Mouse (Mus musculus) myocyte (in vitro differentiated cells): Measurements from ENCODE around the gene Lbr. TPM values are rescaled to one million over a fixed set of nuclear protein-coding genes. Genes with fewer than 3 reads are reported as not detected.
A peak's percentile ranks its signal among the peaks of the same experiment; 100 is the strongest.

Experiments
- H3K27me3 ChIP-seq: one replicate; pipeline ENCODE4 v1.6.1; 2011; ENCODE audit not compliant: control insufficient read depth, insufficient read depth, insufficient read length
- H3K36me3 ChIP-seq: one replicate; pipeline ENCODE4 v1.6.1; 2011; ENCODE audit not compliant: control insufficient read depth, insufficient read depth
- H3K4me2 ChIP-seq: one replicate; pipeline ENCODE4 v1.6.1; 2011; ENCODE audit warnings: low read depth, control low read depth
- H3K4me3 ChIP-seq: one replicate; pipeline ENCODE4 v1.5.1; 2011; ENCODE audit warnings: mild to moderate bottlenecking, control low read depth, moderate library complexity
- H3K79me2 ChIP-seq: one replicate; pipeline ENCODE4 v1.6.1; 2011; ENCODE audit not compliant: control insufficient read depth, insufficient read depth
- H3ac ChIP-seq: one replicate; pipeline ENCODE4 v1.6.1; 2011; ENCODE audit not compliant: control insufficient read depth, insufficient read length
- CEBPB ChIP-seq: IDR thresholded peaks from 2 replicates; pipeline ENCODE4 v1.6.1; 2011; ENCODE audit warnings: mild to moderate bottlenecking, moderate library complexity; ENCODE audit not compliant: poor library complexity, insufficient read depth, severe bottlenecking
- E2F4 ChIP-seq: IDR thresholded peaks from one replicate; pipeline ENCODE4 v1.6.1; 2011; ENCODE audit warnings: mild to moderate bottlenecking, control low read depth, moderate library complexity; ENCODE audit not compliant: insufficient read depth
- MAX ChIP-seq: IDR thresholded peaks from one replicate; pipeline ENCODE4 v1.6.1; 2011; ENCODE audit warnings: low read depth, mild to moderate bottlenecking, control low read depth
- MYOD1 ChIP-seq, 3 experiments: IDR thresholded peaks; one replicate each; pipeline ENCODE4 v1.6.1; 2011; ENCODE audit warnings: control low read depth in 2 of 3, low read depth in 2 of 3, mild to moderate bottlenecking in 2 of 3, moderate library complexity in 1 of 3; ENCODE audit not compliant: insufficient read length in 2 of 3, control insufficient read depth in 1 of 3
- MYOG ChIP-seq, 3 experiments: IDR thresholded peaks; one replicate each; pipeline ENCODE4 v1.6.1; 2011; ENCODE audit warnings: control low read depth in 2 of 3, low read depth in 2 of 3, mild to moderate bottlenecking in 2 of 3; ENCODE audit not compliant: insufficient read length in 2 of 3, control insufficient read depth in 1 of 3, insufficient read depth in 1 of 3
- POLR2A ChIP-seq: IDR thresholded peaks from one replicate; pipeline ENCODE4 v1.6.1; 2011; ENCODE audit warnings: low read depth, mild to moderate bottlenecking, control low read depth, moderate library complexity; ENCODE audit not compliant: insufficient read length
- POLR2AphosphoS2 ChIP-seq: IDR thresholded peaks from one replicate; pipeline ENCODE4 v1.6.1; 2011; ENCODE audit warnings: low read depth, control low read depth; ENCODE audit not compliant: insufficient read length
- REST ChIP-seq: IDR thresholded peaks from one replicate; pipeline ENCODE4 v1.6.1; 2011; ENCODE audit warnings: mild to moderate bottlenecking, control low read depth, moderate library complexity; ENCODE audit not compliant: insufficient read depth, insufficient read length
- SRF ChIP-seq: IDR thresholded peaks from one replicate; pipeline ENCODE4 v1.6.1; 2011; ENCODE audit warnings: low read depth; ENCODE audit not compliant: control insufficient read depth, insufficient read length
- TCF12 ChIP-seq: IDR thresholded peaks from one replicate; pipeline ENCODE4 v1.6.1; 2011; ENCODE audit warnings: mild to moderate bottlenecking, control low read depth; ENCODE audit not compliant: poor library complexity, insufficient read depth, severe bottlenecking
- TCF3 ChIP-seq: IDR thresholded peaks from one replicate; pipeline ENCODE4 v1.6.1; 2011; ENCODE audit warnings: low read depth, control low read depth; ENCODE audit not compliant: insufficient read length
- USF1 ChIP-seq: IDR thresholded peaks from one replicate; pipeline ENCODE4 v1.6.1; 2011; ENCODE audit warnings: low read depth, mild to moderate bottlenecking, control low read depth, moderate library complexity
- polyA plus RNA-seq: library from polyadenylated mRNA; unstranded; fragments of >200 nt; fragmentation: generic; extraction: Trizol; gene quantifications from one replicate; pipeline ENCODE4 v1.2.1, GENCODE M21; 2012; ENCODE audit warnings: missing spikeins

The Lbr gene
- polyA plus RNA-seq, 1 experiment: 15.1 TPM

GRCm38 (mm10) chr1:181832720-181833119 lies 10.1 kb downstream of the Lbr start:
- Histone ChIP-seq H3ac (no peak overlapping the region), H3K79me2 (peaks cover 26% of the 10 kb centered on the region), H3K27me3 (no peaks in the 10 kb centered on the region), H3K4me3 (no peak overlapping the region), H3K4me2 (no peak overlapping the region), H3K36me3 (peaks cover 29% of the 10 kb centered on the region)
- TF ChIP-seq MAX: no peak
- TF ChIP-seq POLR2A: no peak
- TF ChIP-seq SRF: no peak
- no peak for TF ChIP-seq TCF12
- TF ChIP-seq CEBPB: no peak
- no peak for TF ChIP-seq REST
- TF ChIP-seq MYOD1 (IDR thresholded peaks at IDR 0.05; ENCODE audit: control insufficient read depth in 1 of 3, insufficient read length in 2 of 3, low read depth in 2 of 3): no peak
- no peak for TF ChIP-seq POLR2AphosphoS2
- no peak for TF ChIP-seq E2F4
- TF ChIP-seq TCF3: no peak
- TF ChIP-seq USF1: no peak
- no peak for TF ChIP-seq MYOG (IDR thresholded peaks at IDR 0.05; ENCODE audit: control insufficient read depth in 1 of 3, insufficient read depth in 1 of 3, insufficient read length in 2 of 3, low read depth in 2 of 3)

GRCm38 (mm10) chr1:181828365-181828764 lies 14.5 kb downstream of the Lbr start:
- Histone ChIP-seq H3K27me3 (no peaks in the 10 kb centered on the region), H3K4me3 (no peak overlapping the region), H3K79me2 (peaks cover 7% of the 10 kb centered on the region), H3ac (no peak overlapping the region), H3K4me2 (no peak overlapping the region), H3K36me3 (peaks cover 60% of the 10 kb centered on the region)
- no peak for TF ChIP-seq CEBPB
- TF ChIP-seq MAX: no peak
- TF ChIP-seq MYOG (IDR thresholded peaks at IDR 0.05; ENCODE audit: control insufficient read depth in 1 of 3, insufficient read depth in 1 of 3, insufficient read length in 2 of 3, low read depth in 2 of 3): no peak
- TF ChIP-seq POLR2A: no peak

- Histone ChIP-seq H3K36me3 (peaks cover 49% of the 10 kb centered on the region), H3K79me2 (no peaks in the 10 kb centered on the region), H3K4me2 (no peak overlapping the region), H3K27me3 (no peaks in the 10 kb centered on the region), H3K4me3 (no peak overlapping the region), H3ac (no peak overlapping the region)
- TF ChIP-seq POLR2A (no peak), MYOD1 (IDR thresholded peaks at IDR 0.05; ENCODE audit: control insufficient read depth in 1 of 3, insufficient read length in 2 of 3, low read depth in 2 of 3) (peak in 1 of 3 experiments; percentile 39)
Observed at GRCm38 (mm10) chr1:181826716-181827115, 16.1 kb downstream of the Lbr start.

GRCm38 (mm10) chr1:181811481-181812223 lies 31.2 kb downstream of the Lbr start:
- Histone ChIP-seq H3K36me3 (peaks cover 29% of the 10 kb centered on the region), H3K4me2 (no peak overlapping the region), H3K79me2 (no peaks in the 10 kb centered on the region), H3K4me3 (no peak overlapping the region), H3ac (no peak overlapping the region), H3K27me3 (no peaks in the 10 kb centered on the region)
- TF ChIP-seq TCF3 (no peak), E2F4 (no peak), POLR2AphosphoS2 (peak; percentile 72)

GRCm38 (mm10) chr1:181800667-181801066 lies 42.2 kb downstream of the Lbr start:
- H3K4me3 ChIP-seq: no peak overlapping the region
- no peaks in the 10 kb centered on the region for H3K36me3 ChIP-seq
- TF ChIP-seq POLR2AphosphoS2 (no peak), CEBPB (no peak), MAX (no peak), POLR2A (no peak), E2F4 (no peak), MYOG (IDR thresholded peaks at IDR 0.05; ENCODE audit: control insufficient read depth in 1 of 3, insufficient read depth in 1 of 3, insufficient read length in 2 of 3, low read depth in 2 of 3) (no peak), TCF12 (no peak), TCF3 (no peak), SRF (no peak)
- H3ac ChIP-seq: no peak overlapping the region
- no peaks in the 10 kb centered on the region for H3K27me3 ChIP-seq
- no peak overlapping the region for H3K4me2 ChIP-seq
- no peaks in the 10 kb centered on the region for H3K79me2 ChIP-seq

- Histone ChIP-seq H3K79me2 (no peaks in the 10 kb centered on the region), H3K4me3 (no peak overlapping the region), H3K36me3 (no peaks in the 10 kb centered on the region), H3K27me3 (no peaks in the 10 kb centered on the region), H3K4me2 (no peak overlapping the region), H3ac (no peak overlapping the region)
- TF ChIP-seq MYOG (IDR thresholded peaks at IDR 0.05; ENCODE audit: control insufficient read depth in 1 of 3, insufficient read depth in 1 of 3, insufficient read length in 2 of 3, low read depth in 2 of 3): no peak
- no peak for TF ChIP-seq E2F4
- TF ChIP-seq MYOD1 (IDR thresholded peaks at IDR 0.05; ENCODE audit: control insufficient read depth in 1 of 3, insufficient read length in 2 of 3, low read depth in 2 of 3): no peak
- TF ChIP-seq REST: no peak
- TF ChIP-seq TCF3: no peak
- TF ChIP-seq POLR2AphosphoS2: no peak
- no peak for TF ChIP-seq USF1
Observed at GRCm38 (mm10) chr1:181799911-181800310, 42.9 kb downstream of the Lbr start.
